Mouse (Mus musculus) liver, embryonic 14.5 days (tissue): ENCODE data around the gene Stpg2. TPM values are rescaled to one million over a fixed set of nuclear protein-coding genes. Genes with fewer than 3 reads are reported as not detected.
"Not testable (repeated sequence)": the region's sequence is repeated elsewhere in the genome, so short reads cannot be mapped to it uniquely, and the experiment has no call there.

Experiments
- ATAC-seq: fragments of 200-750 bp; cut with Nextera tagmentation; 2 replicates; pipeline ENCODE4 v1.8.0; 2017; ENCODE audit warnings: moderate number of reproducible peaks, mild to moderate bottlenecking, moderate library complexity; ENCODE audit not compliant: insufficient read depth
- DNase-seq, 3 experiments: peaks; one replicate each; pipeline ENCODE4 v3.0.0-alpha.2; 2012 to 2013; ENCODE audit warnings: low read depth in 3 of 3, low spot score in 3 of 3
- H3K27ac ChIP-seq: fragments of 300-500 bp; sonication (generic); 2 replicates; pipeline ENCODE4 v1.5.1; 2014; ENCODE audit warnings: moderate library complexity, mild to moderate bottlenecking, control low read depth, inconsistent platforms
- H3K27me3 ChIP-seq: fragments of 300-500 bp; sonication (generic); 2 replicates; pipeline ENCODE4 v1.6.1; 2014; ENCODE audit warnings: mild to moderate bottlenecking, low read length, moderate library complexity; ENCODE audit not compliant: control insufficient read depth, insufficient read depth
- H3K36me3 ChIP-seq: fragments of 300-500 bp; sonication (generic); replicated peaks from 2 replicates; pipeline ENCODE4 v1.6.1; 2014; ENCODE audit warnings: low read depth; ENCODE audit not compliant: control insufficient read depth, insufficient read depth
- H3K4me1 ChIP-seq, 2 experiments: fragments of 200-500 bp in 1 of 2; fragments of 300-500 bp in 1 of 2; sonication (generic) in 1 of 2; replicated peaks; 2 replicates each; pipeline ENCODE4 v1.6.1; 2012 to 2014; ENCODE audit warnings: antibody characterized with exemption in 1 of 2, inconsistent platforms in 1 of 2, low read length in 1 of 2; ENCODE audit not compliant: control insufficient read depth in 2 of 2, insufficient read depth in 2 of 2
- H3K4me2 ChIP-seq: fragments of 300-500 bp; sonication (generic); 2 replicates; pipeline ENCODE4 v1.6.1; 2014; ENCODE audit warnings: low read depth, mild to moderate bottlenecking, control low read depth, moderate library complexity
- H3K4me3 ChIP-seq, 2 experiments: fragments of 200-500 bp in 1 of 2; fragments of 300-500 bp in 1 of 2; sonication (generic) in 1 of 2; 2 replicates each; pipeline ENCODE4 v1.5.1; 2012 to 2014; ENCODE audit warnings: low read depth in 2 of 2, low read length in 2 of 2, mild to moderate bottlenecking in 2 of 2, control low read depth in 1 of 2, inconsistent platforms in 1 of 2, moderate library complexity in 1 of 2; ENCODE audit not compliant: insufficient read depth in 1 of 2
- H3K9ac ChIP-seq: fragments of 300-500 bp; sonication (generic); replicated peaks from 2 replicates; pipeline ENCODE4 v1.6.1; 2014; ENCODE audit warnings: mild to moderate bottlenecking, control low read depth, moderate library complexity
- H3K9me3 ChIP-seq: fragments of 300-500 bp; sonication (generic); 2 replicates; pipeline ENCODE4 v1.6.1; 2016; ENCODE audit warnings: low read length, mixed read lengths; ENCODE audit not compliant: control insufficient read depth
- CTCF ChIP-seq: IDR thresholded peaks from 2 replicates; pipeline ENCODE4 v1.5.1; 2016; ENCODE audit warnings: antibody characterized with exemption, low read depth, control low read depth
- EP300 ChIP-seq: IDR thresholded peaks from 2 replicates; pipeline ENCODE4 v1.6.1; 2016; ENCODE audit warnings: antibody characterized with exemption, low read depth
- WGBS: fragments of 180-500 bp; shearing (Covaris S2); extraction: QIAGEN DNeasy Blood & Tissue Kit; methylation state at CpG from one replicate; pipeline ENCODE4 v1.1.7; 2014; ENCODE audit not compliant: insufficient replicate concordance; 5-methylcytosine and 5-hydroxymethylcytosine counted together
- polyA plus RNA-seq, 2 experiments: library from polyadenylated mRNA; depleted of rRNA in 1 of 2; stranded (reverse) in 1 of 2; unstranded in 1 of 2; fragments of >200 nt; fragmentation: Nextera tagmentation in 1 of 2; extraction: Ambion mirVana in 1 of 2; gene quantifications; 2 replicates each; pipeline versions ENCODE4 v1.2.1 to v1.2.3; 2012 to 2014

Gene Stpg2
- polyA plus RNA-seq, 2 experiments, result not detected

- Histone ChIP-seq H3K36me3 (no peaks in the 10 kb centered on the region), H3K4me1 (no peaks in the 10 kb centered on the region), H3K9me3 (no peaks in the 10 kb centered on the region), H3K27me3 (no peaks in the 10 kb centered on the region), H3K4me2 (no peak overlapping the region), H3K27ac (no peak overlapping the region), H3K4me3 (no peak overlapping the region), H3K9ac (no peak overlapping the region)
- whole genome bisulfite sequencing, result 42% methylated on average over 6 of the region's 6 CpGs
- DNase-seq (no peak), ATAC-seq (no peak)
- TF ChIP-seq CTCF (no peak), EP300 (no peak)
Observed at GRCm38 (mm10) chr3:139509275-139509985, 303.9 kb downstream of the Stpg2 start.

GRCm38 (mm10) chr3:139578496-139578895 is 373.0 kb downstream of the Stpg2 start:
- Histone ChIP-seq H3K36me3 (no peaks in the 10 kb centered on the region), H3K4me1 (no peaks in the 10 kb centered on the region), H3K27ac (no peak overlapping the region), H3K9me3 (no peaks in the 10 kb centered on the region), H3K9ac (no peak overlapping the region), H3K4me2 (no peak overlapping the region), H3K4me3 (no peak overlapping the region), H3K27me3 (no peaks in the 10 kb centered on the region)
- DNase-seq (no peak), ATAC-seq (no peak)
- TF ChIP-seq CTCF, result no peak
- TF ChIP-seq EP300, result no peak
- 57% methylated on average over 2 of the region's 2 CpGs for WGBS

- Histone ChIP-seq H3K27me3 (no peaks in the 10 kb centered on the region), H3K4me2 (no peak overlapping the region), H3K4me3 (no peak overlapping the region), H3K27ac (no peak overlapping the region), H3K36me3 (no peaks in the 10 kb centered on the region), H3K4me1 (no peaks in the 10 kb centered on the region), H3K9me3 (no peaks in the 10 kb centered on the region), H3K9ac (no peak overlapping the region)
- TF ChIP-seq CTCF, result no peak
- no peak for TF ChIP-seq EP300
- DNase-seq, result no peak
- no peak for ATAC-seq
Observed at GRCm38 (mm10) chr3:139581298-139581697, 375.8 kb downstream of the Stpg2 start.

- Histone ChIP-seq H3K9me3 (no peaks in the 10 kb centered on the region), H3K36me3 (no peaks in the 10 kb centered on the region), H3K4me2 (no peak overlapping the region), H3K27ac (no peak overlapping the region), H3K27me3 (no peaks in the 10 kb centered on the region), H3K4me3 (no peak overlapping the region), H3K4me1 (no peaks in the 10 kb centered on the region), H3K9ac (no peak overlapping the region)
- DNase-seq (no peak), ATAC-seq (no peak)
- TF ChIP-seq CTCF, result no peak
- no peak for TF ChIP-seq EP300
- 36% methylated on average over 3 of the region's 3 CpGs for WGBS
Observed at GRCm38 (mm10) chr3:139599508-139599907, 394.0 kb downstream of the Stpg2 start.

- H3K36me3 ChIP-seq, H3K9me3 ChIP-seq, H3K9ac ChIP-seq, H3K27ac ChIP-seq, H3K4me1 ChIP-seq, H3K27me3 ChIP-seq, ATAC-seq, H3K4me2 ChIP-seq, H3K4me3 ChIP-seq, DNase-seq: not testable (repeated sequence)
Observed at GRCm38 (mm10) chr3:139608267-139608666, 402.8 kb downstream of the Stpg2 start.
